In the genomic region with DNA sequence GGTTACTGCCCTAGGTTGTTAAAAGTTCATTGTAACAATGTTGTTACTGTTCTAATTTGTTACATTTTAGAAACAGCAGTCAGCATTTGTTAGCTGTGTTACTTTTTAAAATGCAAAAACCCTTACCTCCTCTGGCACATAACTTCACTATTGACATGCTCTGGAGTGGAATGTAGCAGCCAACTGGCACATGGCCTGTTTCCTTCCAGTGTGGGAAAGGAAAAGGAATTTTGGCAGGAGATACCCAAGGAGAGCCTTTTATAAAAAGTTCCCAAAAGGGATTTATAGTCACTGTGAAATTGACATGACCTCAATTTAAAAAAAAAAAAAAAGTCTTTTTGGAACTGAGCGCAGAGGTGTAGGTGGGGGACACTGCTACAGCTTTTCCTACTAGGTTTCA, we compare ENCODE assay signal across 8 mouse cellular contexts. TPM values are rescaled to one million over a fixed set of nuclear protein-coding genes. Genes with fewer than 3 reads are reported as not detected.
A peak's percentile ranks its signal among the peaks of the same experiment; 100 is the strongest.
DNase-seq lines count a peak whose midpoint lies in the region; ATAC-seq and TF ChIP-seq lines count a peak whose summit lies in the region.

No protein-coding gene starts in this region.

- H3K4me1 ChIP-seq in forebrain, postnatal 0 days (ENCODE audit: insufficient read depth) = peaks cover 4% of the 10 kb centered on the region; the same call in 1 of the 2 replicates
- peaks cover 7% of the 10 kb centered on the region; the same call in 1 of the 2 replicates for H3K4me1 ChIP-seq in forebrain, embryonic 11.5 days (replicated peaks; ENCODE audit: control insufficient read depth, insufficient read depth, low read length)
- H3K4me1 ChIP-seq in midbrain, postnatal 0 days (ENCODE audit: insufficient read depth, low read length) = peaks cover 7% of the 10 kb centered on the region; the same call in 1 of the 2 replicates
- H3K4me1 ChIP-seq in midbrain, embryonic 15.5 days = peaks cover 18% of the 10 kb centered on the region
- peaks cover 12% of the 10 kb centered on the region for H3K4me1 ChIP-seq in forebrain, embryonic 16.5 days (replicated peaks; ENCODE audit: control insufficient read depth, insufficient read depth, low read length)

- DNase-seq in forebrain, postnatal 0 days = peak; percentile 21
- no peak for DNase-seq in forebrain, embryonic 11.5 days (ENCODE audit: low spot score)
- peak; percentile 29 for DNase-seq in midbrain, postnatal 0 days (ENCODE audit: low spot score)
- DNase-seq in kidney, adult 8-10 months = peak; percentile 49 to 52
- peak; percentile 66 to 68 for DNase-seq in right cerebral cortex, postnatal 10 days (ENCODE audit: low spot score in 2 of 2)
- DNase-seq in cerebellum, adult 11-12 months = no peak

- H3K4me3 ChIP-seq in forebrain, postnatal 0 days (ENCODE audit: low read depth, low read length) = no peak overlapping the region
- no peak overlapping the region for H3K4me3 ChIP-seq in forebrain, embryonic 11.5 days (ENCODE audit: low read depth, low read length)
- no peak overlapping the region for H3K4me3 ChIP-seq in midbrain, postnatal 0 days (ENCODE audit: low read depth, low read length)
- no peak overlapping the region for H3K4me3 ChIP-seq in midbrain, embryonic 15.5 days
- H3K4me3 ChIP-seq in forebrain, embryonic 16.5 days (replicated peaks; ENCODE audit: low read length) = no peak overlapping the region

- no peaks in the 10 kb centered on the region for H3K9me3 ChIP-seq in forebrain, postnatal 0 days (ENCODE audit: low read length)
- H3K9me3 ChIP-seq in forebrain, embryonic 11.5 days (ENCODE audit: control insufficient read depth, low read length) = no peaks in the 10 kb centered on the region
- H3K9me3 ChIP-seq in midbrain, postnatal 0 days (ENCODE audit: low read length) = no peaks in the 10 kb centered on the region
- no peaks in the 10 kb centered on the region for H3K9me3 ChIP-seq in midbrain, embryonic 15.5 days
- H3K9me3 ChIP-seq in forebrain, embryonic 16.5 days (ENCODE audit: control insufficient read depth, low read length) = no peaks in the 10 kb centered on the region

- 75% methylated on average over 1 of the region's 1 CpGs for WGBS in forebrain, postnatal 0 days
- WGBS in forebrain, embryonic 11.5 days = 100% methylated on average over 1 of the region's 1 CpGs
- 76% methylated on average over 1 of the region's 1 CpGs for WGBS in midbrain, postnatal 0 days
- WGBS in midbrain, embryonic 15.5 days = 72% methylated on average over 1 of the region's 1 CpGs
- WGBS in forebrain, embryonic 16.5 days = 61% methylated on average over 1 of the region's 1 CpGs

- TF ChIP-seq CTCF in forebrain, postnatal 0 days (IDR thresholded peaks at IDR 0.05; ENCODE audit: low read depth) = no peak
- TF ChIP-seq CTCF in midbrain, postnatal 0 days (IDR thresholded peaks at IDR 0.05) = no peak

- no peak for ATAC-seq in forebrain, postnatal 0 days
- ATAC-seq in forebrain, embryonic 11.5 days (replicated peaks; ENCODE audit: low FRiP score) = no peak
- ATAC-seq in midbrain, postnatal 0 days (ENCODE audit: low FRiP score) = no peak
- ATAC-seq in midbrain, embryonic 15.5 days (replicated peaks) = no peak
- no peak for ATAC-seq in forebrain, embryonic 16.5 days

- H3K9ac ChIP-seq in forebrain, postnatal 0 days = no peak overlapping the region
- H3K9ac ChIP-seq in forebrain, embryonic 11.5 days (ENCODE audit: low read length) = no peak overlapping the region
- H3K9ac ChIP-seq in midbrain, postnatal 0 days (replicated peaks; ENCODE audit: low read length, poor library complexity, severe bottlenecking) = no peak overlapping the region
- H3K9ac ChIP-seq in midbrain, embryonic 15.5 days = no peak overlapping the region
- H3K9ac ChIP-seq in forebrain, embryonic 16.5 days (replicated peaks; ENCODE audit: low read depth, low read length) = no peak overlapping the region

- H3K27me3 ChIP-seq in forebrain, postnatal 0 days (ENCODE audit: insufficient read depth, low read length) = no peaks in the 10 kb centered on the region
- H3K27me3 ChIP-seq in forebrain, embryonic 11.5 days (ENCODE audit: control insufficient read depth, insufficient read depth, low read length) = no peaks in the 10 kb centered on the region
- H3K27me3 ChIP-seq in midbrain, postnatal 0 days (ENCODE audit: insufficient read depth, low read length) = no peaks in the 10 kb centered on the region
- H3K27me3 ChIP-seq in midbrain, embryonic 15.5 days (replicated peaks) = no peaks in the 10 kb centered on the region
- no peaks in the 10 kb centered on the region for H3K27me3 ChIP-seq in forebrain, embryonic 16.5 days (replicated peaks; ENCODE audit: control insufficient read depth, insufficient read depth, low read length)

- no peak overlapping the region for H3K4me2 ChIP-seq in forebrain, postnatal 0 days (ENCODE audit: low read depth)
- H3K4me2 ChIP-seq in forebrain, embryonic 11.5 days (ENCODE audit: low read depth, low read length, severe bottlenecking) = no peak overlapping the region
- no peak overlapping the region for H3K4me2 ChIP-seq in midbrain, postnatal 0 days (ENCODE audit: low read depth, low read length, poor library complexity, severe bottlenecking)
- H3K4me2 ChIP-seq in midbrain, embryonic 15.5 days = no peak overlapping the region
- no peak overlapping the region for H3K4me2 ChIP-seq in forebrain, embryonic 16.5 days (ENCODE audit: low read length)

- H3K27ac ChIP-seq in forebrain, postnatal 0 days (ENCODE audit: low read depth, low read length) = no peak overlapping the region
- H3K27ac ChIP-seq in forebrain, embryonic 11.5 days (ENCODE audit: low read depth, low read length) = no peak overlapping the region
- no peak overlapping the region for H3K27ac ChIP-seq in midbrain, postnatal 0 days (ENCODE audit: low read depth, low read length)
- H3K27ac ChIP-seq in midbrain, embryonic 15.5 days = no peak overlapping the region
- H3K27ac ChIP-seq in forebrain, embryonic 16.5 days (ENCODE audit: low read length) = no peak overlapping the region

- H3K36me3 ChIP-seq in forebrain, postnatal 0 days (ENCODE audit: insufficient read depth) = peaks cover 34% of the 10 kb centered on the region
- peaks cover 12% of the 10 kb centered on the region; the same call in 1 of the 2 replicates for H3K36me3 ChIP-seq in forebrain, embryonic 11.5 days (ENCODE audit: control insufficient read depth, insufficient read depth, low read length)
- peaks cover 20% of the 10 kb centered on the region for H3K36me3 ChIP-seq in midbrain, postnatal 0 days (ENCODE audit: insufficient read depth, low read length)
- peaks cover 18% of the 10 kb centered on the region for H3K36me3 ChIP-seq in midbrain, embryonic 15.5 days (replicated peaks)
- H3K36me3 ChIP-seq in forebrain, embryonic 16.5 days (ENCODE audit: control insufficient read depth, insufficient read depth) = peaks cover 24% of the 10 kb centered on the region

RNA-seq across cellular contexts. Expression of gene Dpp8, which starts 4.2 kb away (rescaled TPM):
- total RNA-seq in forebrain, postnatal 0 days (2014; rRNA removed) = 90.4 and 111 TPM in 2 replicates
- 21.2 and 25.6 TPM in 2 replicates for polyA plus RNA-seq in forebrain, postnatal 0 days (2015; fragmentation: Nextera tagmentation; extraction: Ambion mirVana)
- 43.9 and 44.8 TPM in 2 replicates for polyA plus RNA-seq in forebrain, embryonic 11.5 days (2014; fragmentation: Nextera tagmentation; extraction: Ambion mirVana)
- 86.9 and 105 TPM in 2 replicates for total RNA-seq in midbrain, postnatal 0 days (2014; rRNA removed)
- polyA plus RNA-seq in midbrain, postnatal 0 days (2015; fragmentation: Nextera tagmentation; extraction: Ambion mirVana) = 26.2 and 28.1 TPM in 2 replicates
- 38.9 and 42.5 TPM in 2 replicates for polyA plus RNA-seq in midbrain, embryonic 15.5 days (2015; fragmentation: Nextera tagmentation; extraction: Ambion mirVana)
- 46.4 and 48.7 TPM in 2 replicates for polyA plus RNA-seq in forebrain, embryonic 16.5 days (2015; fragmentation: Nextera tagmentation; extraction: Ambion mirVana)

RNA-seq across cellular contexts. Expression of gene Hacd3, which starts 15.0 kb away (rescaled TPM):
- 180 and 182 TPM in 2 replicates for total RNA-seq in forebrain, postnatal 0 days (2014; rRNA removed)
- 117 and 165 TPM in 2 replicates for polyA plus RNA-seq in forebrain, postnatal 0 days (2015; fragmentation: Nextera tagmentation; extraction: Ambion mirVana)
- polyA plus RNA-seq in forebrain, embryonic 11.5 days (2014; fragmentation: Nextera tagmentation; extraction: Ambion mirVana) = 111 and 120 TPM in 2 replicates
- total RNA-seq in midbrain, postnatal 0 days (2014; rRNA removed) = 204 and 210 TPM in 2 replicates
- 186 and 197 TPM in 2 replicates for polyA plus RNA-seq in midbrain, postnatal 0 days (2015; fragmentation: Nextera tagmentation; extraction: Ambion mirVana)
- 210 and 217 TPM in 2 replicates for polyA plus RNA-seq in midbrain, embryonic 15.5 days (2015; fragmentation: Nextera tagmentation; extraction: Ambion mirVana)
- polyA plus RNA-seq in forebrain, embryonic 16.5 days (2015; fragmentation: Nextera tagmentation; extraction: Ambion mirVana) = 202 and 214 TPM in 2 replicates

Comparison
In these comparisons a context has a peak if more than half of its experiments do, and no peak if none do; other contexts are left out.
1. DNase-seq: peak in forebrain, postnatal 0 days (single experiment), midbrain, postnatal 0 days (single experiment), kidney, adult 8-10 months (2 of 2) and right cerebral cortex, postnatal 10 days (2 of 2); none in forebrain, embryonic 11.5 days (single experiment) and cerebellum, adult 11-12 months (single experiment).